Mouse (Mus musculus) ES-E14 (cell line): Measurements from ENCODE around the gene Gm765. TPM values are rescaled to one million over a fixed set of nuclear protein-coding genes. Genes with fewer than 3 reads are reported as not detected.

Source experiments
- DNase-seq: peaks from one replicate; pipeline ENCODE4 v3.0.0-alpha.2; 2013; ENCODE audit warnings: low read depth, low spot score
- H3K27ac ChIP-seq: 2 replicates; pipeline ENCODE4 v1.5.1; 2012; ENCODE audit warnings: low read depth, mild to moderate bottlenecking, low read length, moderate library complexity, mixed read lengths; ENCODE audit not compliant: poor library complexity, insufficient read depth, severe bottlenecking
- H3K36me3 ChIP-seq: 2 replicates; pipeline ENCODE4 v1.6.1; 2012; ENCODE audit warnings: mild to moderate bottlenecking, low read length, moderate library complexity, mixed read lengths; ENCODE audit not compliant: control insufficient read depth, poor library complexity, insufficient read depth, severe bottlenecking
- H3K4me1 ChIP-seq, 2 experiments: fragments of 150-350 bp in 1 of 2; sonication (generic) in 1 of 2; 2 replicates each; pipeline ENCODE4 v1.6.1; 2012; ENCODE audit warnings: low read length in 2 of 2, mild to moderate bottlenecking in 1 of 2, mixed read lengths in 1 of 2; ENCODE audit not compliant: control insufficient read depth in 2 of 2, insufficient read depth in 2 of 2, poor library complexity in 1 of 2
- H3K4me3 ChIP-seq, 2 experiments: fragments of 150-350 bp in 1 of 2; sonication (generic) in 1 of 2; 2 replicates each; pipeline ENCODE4 v1.5.1; 2012; ENCODE audit warnings: low read length in 2 of 2, low read depth in 1 of 2, mild to moderate bottlenecking in 1 of 2, mixed read lengths in 1 of 2; ENCODE audit not compliant: insufficient read depth in 1 of 2, poor library complexity in 1 of 2, severe bottlenecking in 1 of 2
- H3K9ac ChIP-seq: 2 replicates; pipeline ENCODE4 v1.6.1; 2012; ENCODE audit warnings: low read depth, mild to moderate bottlenecking, low read length, mixed read lengths; ENCODE audit not compliant: poor library complexity, insufficient read depth, severe bottlenecking
- H3K9me3 ChIP-seq: fragments of 150-350 bp; sonication (generic); 2 replicates; pipeline ENCODE4 v1.6.1; 2012; ENCODE audit warnings: low read depth, mild to moderate bottlenecking, low read length; ENCODE audit not compliant: control insufficient read depth, insufficient read depth
- CHD2 ChIP-seq: IDR thresholded peaks from 2 replicates; pipeline ENCODE4 v1.6.1; 2014; ENCODE audit warnings: mild to moderate bottlenecking, low read depth, low read length, inconsistent platforms
- HCFC1 ChIP-seq: IDR thresholded peaks from 2 replicates; pipeline ENCODE4 v1.6.1; 2012; ENCODE audit warnings: low read length, inconsistent platforms, borderline replicate concordance; ENCODE audit not compliant: insufficient read depth
- MAFK ChIP-seq: IDR thresholded peaks from 2 replicates; pipeline ENCODE4 v1.6.1; 2014; ENCODE audit warnings: mild to moderate bottlenecking, low read depth, low read length, inconsistent platforms; ENCODE audit not compliant: insufficient read depth
- ZC3H11A ChIP-seq: IDR thresholded peaks from 2 replicates; pipeline ENCODE4 v1.6.1; 2012; ENCODE audit warnings: low read depth, mild to moderate bottlenecking, inconsistent platforms, low read length, borderline replicate concordance
- ZNF384 ChIP-seq: IDR thresholded peaks from 2 replicates; pipeline ENCODE4 v1.6.1; 2012; ENCODE audit warnings: low read depth, low read length, inconsistent platforms
- in situ Hi-C, 2 experiments: fragments of 600-800 bp; cut with MboI; formaldehyde crosslinking; loops; one replicate each; pipeline ENCODE4 v1.15.1; 2025; ENCODE audit warnings: low sequenced_read_pairs in 2 of 2, inconsistent platforms in 1 of 2; ENCODE audit not compliant: unreplicated experiment in 2 of 2
- total RNA-seq: library from RNA; depleted of rRNA; stranded (reverse); fragments of 300-350 nt; gene quantifications from 2 replicates; pipeline ENCODE4 v1.2.3, GENCODE M21; 2012

Gm765 gene
- total RNA-seq, 1 experiment, result not detected

DNA sequence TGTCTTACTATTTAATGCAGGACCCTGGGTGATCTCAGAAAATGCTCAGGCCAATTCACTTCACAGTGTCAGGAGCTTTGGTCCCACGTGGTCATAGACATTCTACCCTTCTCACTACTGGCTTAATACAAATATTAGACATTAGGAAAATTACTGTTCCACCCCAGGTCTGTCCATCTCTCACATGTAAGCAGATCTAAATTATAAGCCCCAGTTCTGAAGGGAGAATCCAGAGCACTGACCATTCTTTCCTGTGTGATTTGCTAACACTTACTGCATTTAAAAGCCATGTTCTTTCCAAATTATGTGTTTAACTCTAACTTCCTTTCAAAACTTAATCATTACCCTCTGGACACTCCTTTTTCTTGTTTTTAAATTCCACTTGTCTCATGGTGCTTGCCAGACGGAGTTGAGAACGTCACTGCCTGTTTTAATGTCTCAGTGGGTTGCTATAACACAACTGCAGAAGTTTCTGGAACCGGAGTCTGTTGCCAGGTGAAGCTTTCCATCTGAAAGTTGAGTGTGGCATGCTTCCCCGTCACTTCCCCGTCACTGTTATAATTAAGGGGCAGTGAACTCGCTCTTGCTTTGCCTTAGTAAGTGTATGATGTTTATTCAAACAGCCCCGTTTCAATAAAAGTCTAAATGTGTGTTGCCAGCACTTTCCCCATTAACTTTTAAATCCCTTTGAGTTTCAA lies 151.7 kb downstream of the Gm765 start:
- in situ Hi-C loops, result no loop called here
- no peak for DNase-seq
- Histone ChIP-seq H3K9ac (no peak overlapping the region), H3K36me3 (no peaks in the 10 kb centered on the region), H3K4me3 (no peak overlapping the region), H3K4me1 (no peaks in the 10 kb centered on the region), H3K9me3 (no peaks in the 10 kb centered on the region), H3K27ac (no peak overlapping the region)
- no peak for TF ChIP-seq MAFK
- no peak for TF ChIP-seq CHD2
- TF ChIP-seq ZNF384, result no peak
- no peak for TF ChIP-seq ZC3H11A
- TF ChIP-seq HCFC1, result no peak
